Comparison of ENCODE assay signal across 29 mouse cellular contexts in the genomic region with DNA sequence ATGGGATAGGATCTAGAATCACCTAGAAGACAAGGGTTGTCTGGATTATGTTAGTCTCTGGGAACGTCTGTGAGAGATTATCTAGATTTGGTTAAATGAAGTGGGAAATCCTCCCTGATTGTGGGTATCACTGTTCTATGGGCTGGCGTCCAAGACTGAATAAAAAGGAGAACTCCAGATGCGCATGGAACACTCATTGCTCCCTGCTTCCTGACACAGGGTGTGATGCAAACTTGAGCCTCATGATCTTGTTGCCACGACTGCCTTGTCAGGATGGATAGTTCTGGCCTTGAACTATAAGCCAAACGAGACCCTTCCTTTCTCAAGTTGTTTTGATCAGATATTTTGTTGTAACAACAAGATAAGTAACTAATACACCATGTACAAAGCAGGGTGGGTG. TPM values are rescaled to one million over a fixed set of nuclear protein-coding genes. Genes with fewer than 3 reads are reported as not detected.
DNase-seq lines count a peak whose midpoint lies in the region; ATAC-seq lines count a peak whose summit lies in the region.
"Had no signal": no experiment of that assay in that cellular context is flagged by ENCODE, and none has a peak within 500 bp of the region (broad histone marks: within the 10 kb centered on the region; RNA-seq: fewer than 3 reads in every experiment).

No protein-coding gene starts in this region.

- H3K4me2 ChIP-seq in intestine, embryonic 14.5 days (ENCODE audit: low read length), result no peak overlapping the region
- H3K4me2 ChIP-seq in intestine, embryonic 16.5 days (ENCODE audit: low read depth, low read length), result no peak overlapping the region
- H3K4me2 ChIP-seq: embryonic facial prominence, embryonic 13.5 days; embryonic facial prominence, embryonic 15.5 days; forebrain, embryonic 12.5 days had no signal

- no peaks in the 10 kb centered on the region for H3K36me3 ChIP-seq in intestine, embryonic 14.5 days (ENCODE audit: control insufficient read depth, insufficient read depth, low read length)
- H3K36me3 ChIP-seq in intestine, embryonic 16.5 days (ENCODE audit: control insufficient read depth, insufficient read depth, low read length), result no peaks in the 10 kb centered on the region
- H3K36me3 ChIP-seq: embryonic facial prominence, embryonic 13.5 days; embryonic facial prominence, embryonic 15.5 days; forebrain, embryonic 10.5 days; forebrain, embryonic 12.5 days; G1E had no signal

- H3K27ac ChIP-seq in intestine, embryonic 14.5 days (ENCODE audit: low read depth), result no peak overlapping the region
- H3K27ac ChIP-seq in intestine, embryonic 16.5 days (ENCODE audit: low read length), result no peak overlapping the region
- H3K27ac ChIP-seq: embryonic facial prominence, embryonic 13.5 days; embryonic facial prominence, embryonic 15.5 days; forebrain, embryonic 10.5 days; forebrain, embryonic 12.5 days had no signal

- H3K4me1 ChIP-seq in intestine, embryonic 14.5 days (replicated peaks; ENCODE audit: control insufficient read depth, insufficient read depth, low read length), result no peaks in the 10 kb centered on the region
- H3K4me1 ChIP-seq in intestine, embryonic 16.5 days (ENCODE audit: control insufficient read depth, insufficient read depth, low read length), result no peaks in the 10 kb centered on the region
- H3K4me1 ChIP-seq: embryonic facial prominence, embryonic 13.5 days; embryonic facial prominence, embryonic 15.5 days; forebrain, embryonic 10.5 days; forebrain, embryonic 12.5 days had no signal

- H3K9me3 ChIP-seq in intestine, embryonic 14.5 days (ENCODE audit: control insufficient read depth, low read length), result no peaks in the 10 kb centered on the region
- no peaks in the 10 kb centered on the region for H3K9me3 ChIP-seq in intestine, embryonic 16.5 days (ENCODE audit: control insufficient read depth, low read length)
- H3K9me3 ChIP-seq: embryonic facial prominence, embryonic 13.5 days; embryonic facial prominence, embryonic 15.5 days; forebrain, embryonic 10.5 days; forebrain, embryonic 12.5 days; G1E had no signal

- no peak overlapping the region for H3K9ac ChIP-seq in intestine, embryonic 14.5 days (ENCODE audit: low read length)
- no peak overlapping the region for H3K9ac ChIP-seq in intestine, embryonic 16.5 days (ENCODE audit: low read depth, low read length)
- H3K9ac ChIP-seq: embryonic facial prominence, embryonic 13.5 days; embryonic facial prominence, embryonic 15.5 days; forebrain, embryonic 12.5 days had no signal

- no peaks in the 10 kb centered on the region for H3K27me3 ChIP-seq in intestine, embryonic 14.5 days (replicated peaks; ENCODE audit: control insufficient read depth, insufficient read depth, low read length)
- H3K27me3 ChIP-seq in intestine, embryonic 16.5 days (replicated peaks; ENCODE audit: control insufficient read depth, insufficient read depth, low read length), result no peaks in the 10 kb centered on the region
- H3K27me3 ChIP-seq: embryonic facial prominence, embryonic 13.5 days; embryonic facial prominence, embryonic 15.5 days; forebrain, embryonic 12.5 days had no signal

- peak; percentile 15 for DNase-seq in intestine, embryonic 14.5 days (ENCODE audit: low spot score)
- DNase-seq in left cerebral cortex, adult 11 months (ENCODE audit: low spot score), result no peak
- DNase-seq in lung, postnatal 14 days, result no peak
- DNase-seq: adrenal gland, adult 8-10 months; adrenal gland, postnatal 14 days; adrenal gland, postnatal 36 days; B cell, adult 2 months; cerebellum, adult 11-12 months; cerebellum, adult 2 months; cerebellum, adult 9-10 months; cerebellum, postnatal 10 days; cerebellum, postnatal 25 days; embryo, embryonic 11 days had no signal

- no peak for ATAC-seq in intestine, embryonic 14.5 days (replicated peaks; ENCODE audit: low FRiP score, low TSS enrichment, low read depth)
- ATAC-seq in intestine, embryonic 16.5 days, result no peak
- 0 out of 4 replicates have a peak, but pooled peaks have one; percentile 22 to 51 for ATAC-seq in hematopoietic stem cell, adult 5-6 weeks (replicated peaks in 1 of 2; ENCODE audit: insufficient read depth in 1 of 2, low FRiP score in 2 of 2, low TSS enrichment in 1 of 2, low read depth in 1 of 2, poor library complexity in 2 of 2, severe bottlenecking in 2 of 2)
- ATAC-seq: activated CD4-positive, CD25-positive, alpha-beta regulatory T cell, adult 4 months; CD4-positive, CD25-positive, alpha-beta regulatory T cell, adult 4 months; forebrain, embryonic 14.5 days; forebrain, embryonic 16.5 days; Patski had no signal

- no peak overlapping the region for H3K4me3 ChIP-seq in intestine, embryonic 14.5 days (ENCODE audit: low read depth, low read length)
- H3K4me3 ChIP-seq in intestine, embryonic 16.5 days (ENCODE audit: low read length), result no peak overlapping the region
- H3K4me3 ChIP-seq: embryonic facial prominence, embryonic 13.5 days; embryonic facial prominence, embryonic 15.5 days; erythroblast, embryonic 14.5 days; forebrain, embryonic 10.5 days; forebrain, embryonic 12.5 days had no signal

- WGBS in intestine, embryonic 14.5 days, result 74% methylated on average over 5 of the region's 5 CpGs
- 67% methylated on average over 5 of the region's 5 CpGs for whole genome bisulfite sequencing in intestine, embryonic 16.5 days

RNA-seq across cellular contexts. Expression of gene Mrgpra6, which starts 33.9 kb away (rescaled TPM):
- polyA plus RNA-seq in intestine, embryonic 14.5 days (2014; fragmentation: Nextera tagmentation; extraction: Ambion mirVana), result not detected in 2 replicates
- polyA plus RNA-seq in intestine, embryonic 16.5 days (2015; fragmentation: Nextera tagmentation; extraction: Ambion mirVana), result not detected in 2 replicates
- not detected in 2 replicates for total RNA-seq in hematopoietic stem cell, adult 5-6 weeks (2017)
- total RNA-seq: adrenal gland, adult 18-20 months; adrenal gland, adult 8-10 months; adrenal gland, postnatal 14 days; adrenal gland, postnatal 36 days; CH12.LX; G1E had no signal
- polyA plus RNA-seq: activated CD4-positive, CD25-positive, alpha-beta regulatory T cell, adult 4 months; CD4-positive, CD25-positive, alpha-beta regulatory T cell, adult 4 months; cerebellum, adult 2 months; embryonic facial prominence, embryonic 11.5 days; embryonic facial prominence, embryonic 13.5 days; embryonic facial prominence, embryonic 15.5 days; erythroblast, embryonic 14.5 days; forebrain, embryonic 10.5 days; forebrain, embryonic 12.5 days; forebrain, embryonic 14.5 days; forebrain, embryonic 16.5 days; G1E had no signal

RNA-seq across cellular contexts. Expression of gene Ptpn5, which starts 37.3 kb away (rescaled TPM):
- 2.1 and 2.3 TPM in 2 replicates for polyA plus RNA-seq in intestine, embryonic 14.5 days (2014; fragmentation: Nextera tagmentation; extraction: Ambion mirVana)
- 1.1 and 1.3 TPM in 2 replicates for polyA plus RNA-seq in intestine, embryonic 16.5 days (2015; fragmentation: Nextera tagmentation; extraction: Ambion mirVana)
- total RNA-seq in hematopoietic stem cell, adult 5-6 weeks (2017), result 0.31 TPM in 1 of 2 replicates, not detected in the other
- polyA plus RNA-seq: erythroblast, embryonic 14.5 days; G1E had no signal

Comparison
In these comparisons a context has a peak if more than half of its experiments do, and no peak if none do; other contexts are left out.
1. ATAC-seq: peak in hematopoietic stem cell, adult 5-6 weeks (2 of 2); none in intestine, embryonic 14.5 days (single experiment) and intestine, embryonic 16.5 days (single experiment).